Mouse (Mus musculus): ENCODE data around the gene Rdx.
"Not testable (repeated sequence)": the region's sequence is repeated elsewhere in the genome, so short reads cannot be mapped to it uniquely, and the experiment has no call there.

Gene Rdx

DNA sequence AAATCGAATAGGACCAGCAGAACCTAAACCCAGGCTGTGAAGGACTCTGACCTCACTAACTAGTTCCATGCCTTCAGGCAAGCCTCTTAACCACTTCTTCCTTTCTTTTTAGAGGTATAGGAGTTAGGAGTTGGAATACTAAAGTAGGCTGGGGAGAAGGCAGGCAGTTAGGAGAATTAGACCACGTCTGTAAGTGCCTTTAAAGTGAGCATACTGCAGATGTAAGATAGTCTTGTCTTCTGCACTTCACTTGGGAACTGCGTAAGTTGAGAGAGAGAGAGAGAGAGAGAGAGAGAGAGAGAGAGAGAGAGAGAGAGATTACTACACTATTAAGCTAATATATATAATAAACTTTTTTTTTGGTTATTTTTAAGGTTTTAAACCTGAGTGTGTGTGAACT lies 8.3 kb downstream of the Rdx start:
- DNase-seq, result no peak

DNA sequence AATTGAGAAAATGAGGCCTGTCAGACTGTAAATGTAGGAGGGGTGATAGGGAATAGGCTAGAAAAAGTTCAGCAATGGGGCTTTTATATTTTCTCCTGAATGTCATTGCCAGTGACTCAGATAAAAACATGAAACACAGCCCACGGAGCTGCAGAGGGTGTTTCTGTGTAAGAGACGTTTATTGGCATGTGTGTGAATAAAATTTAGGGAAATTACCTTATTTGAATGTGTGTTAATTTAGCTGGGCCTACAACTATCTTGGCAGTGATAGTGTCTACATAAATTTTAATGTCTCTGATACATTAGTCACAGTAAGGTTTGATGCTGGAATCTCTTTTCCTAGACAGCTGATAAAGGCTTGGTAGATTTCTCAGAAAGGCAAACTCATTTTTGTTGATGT lies 12.8 kb downstream of the Rdx start:
- DNase-seq, result no peak

DNA sequence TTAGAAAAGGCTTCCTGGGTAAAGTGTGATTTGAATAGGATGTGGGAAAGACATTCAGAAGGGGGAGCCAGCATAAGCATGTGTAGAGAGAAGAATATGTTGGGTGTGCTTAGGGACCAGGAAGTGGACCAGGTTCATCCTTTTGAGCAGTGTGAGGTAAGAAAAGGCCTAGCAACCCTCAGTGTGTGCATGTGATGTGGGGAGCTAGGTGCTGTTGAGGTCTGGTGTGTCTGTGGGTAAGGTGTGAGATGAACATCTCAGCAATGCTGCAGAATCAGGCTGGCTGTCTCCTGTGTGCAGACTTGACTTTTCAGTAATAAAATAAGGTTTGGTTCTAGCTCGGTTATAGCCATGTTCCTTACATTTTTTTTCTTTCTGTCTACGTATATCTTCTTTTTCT lies 23.1 kb downstream of the Rdx start:
- no peak for DNase-seq

DNA sequence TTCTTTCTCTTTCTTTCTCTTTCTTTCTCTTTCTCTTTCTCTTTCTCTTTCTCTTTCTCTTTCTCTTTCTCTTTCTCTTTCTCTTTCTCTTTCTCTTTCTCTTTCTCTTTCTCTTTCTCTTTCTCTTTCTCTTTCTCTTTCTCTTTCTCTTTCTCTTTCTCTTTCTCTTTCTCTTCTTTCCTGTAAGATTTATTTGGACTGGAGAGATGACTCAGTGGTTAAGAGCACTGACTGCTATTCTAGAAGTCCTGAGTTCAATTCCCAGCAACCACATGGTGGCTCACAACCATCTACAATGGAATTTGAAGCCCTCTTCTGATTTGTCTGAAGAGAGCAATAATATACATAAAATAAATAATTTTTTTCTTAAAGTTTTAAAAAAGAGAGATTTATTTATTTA lies 24.4 kb downstream of the Rdx start:
- not testable (repeated sequence) for DNase-seq

DNA sequence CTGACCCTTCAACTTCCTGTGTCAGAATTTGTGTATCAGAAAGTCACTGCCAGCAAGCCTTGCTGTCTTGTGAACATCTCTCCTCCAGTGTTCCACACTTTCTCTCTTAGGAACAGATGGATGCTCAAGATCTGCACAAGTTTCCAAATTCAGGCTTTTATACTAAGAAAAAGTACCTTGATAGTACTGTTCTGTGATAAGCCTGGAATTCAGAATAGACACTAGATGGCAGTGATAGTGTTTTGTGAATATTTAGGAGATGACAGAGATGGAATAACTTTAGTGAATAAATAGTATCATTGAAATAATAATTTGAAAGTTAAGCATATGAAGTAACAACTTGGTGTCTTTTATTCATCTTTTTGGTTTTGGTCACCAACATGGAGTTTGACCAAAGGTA lies 25.2 kb downstream of the Rdx start:
- no peak for DNase-seq

DNA sequence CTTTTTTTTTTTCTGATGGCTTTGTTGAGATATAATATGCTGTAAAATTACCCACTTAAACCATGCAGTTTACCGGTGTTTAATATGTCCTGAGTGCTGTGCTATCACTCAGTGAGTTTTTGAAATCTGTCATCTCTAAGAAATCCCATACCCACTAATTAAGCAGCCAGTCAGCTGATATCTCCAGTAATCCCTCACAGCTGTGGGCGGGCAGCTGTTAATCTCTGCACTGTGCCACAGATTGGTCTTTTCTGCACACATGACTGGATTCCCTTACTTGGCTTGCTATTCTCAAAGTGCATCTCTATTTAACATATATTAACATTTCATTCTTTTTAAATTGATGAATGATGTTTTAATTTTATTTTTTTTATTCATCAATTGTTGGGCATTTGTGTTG lies 29.1 kb downstream of the Rdx start:
- DNase-seq, result no peak

DNA sequence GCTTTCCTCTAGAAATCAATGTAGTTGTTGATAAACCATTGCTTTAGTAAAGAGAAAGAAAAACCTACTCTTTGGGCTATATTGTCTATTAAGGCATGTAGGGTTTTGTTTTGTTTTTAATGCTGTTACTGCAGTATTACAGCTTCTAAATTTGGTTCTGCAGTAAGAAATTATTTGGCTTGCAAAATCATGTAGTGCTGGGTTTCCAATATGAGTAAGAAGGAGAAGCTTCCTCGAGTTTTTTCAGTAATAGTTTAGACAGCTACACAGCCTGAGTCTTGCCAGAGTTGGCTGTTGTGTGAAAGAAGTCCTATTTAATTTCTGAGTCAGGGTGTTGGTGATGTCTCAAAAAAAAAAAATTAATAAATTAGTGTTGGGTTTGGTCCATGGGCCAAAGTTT lies 30.7 kb downstream of the Rdx start:
- DNase-seq, result no peak

DNA sequence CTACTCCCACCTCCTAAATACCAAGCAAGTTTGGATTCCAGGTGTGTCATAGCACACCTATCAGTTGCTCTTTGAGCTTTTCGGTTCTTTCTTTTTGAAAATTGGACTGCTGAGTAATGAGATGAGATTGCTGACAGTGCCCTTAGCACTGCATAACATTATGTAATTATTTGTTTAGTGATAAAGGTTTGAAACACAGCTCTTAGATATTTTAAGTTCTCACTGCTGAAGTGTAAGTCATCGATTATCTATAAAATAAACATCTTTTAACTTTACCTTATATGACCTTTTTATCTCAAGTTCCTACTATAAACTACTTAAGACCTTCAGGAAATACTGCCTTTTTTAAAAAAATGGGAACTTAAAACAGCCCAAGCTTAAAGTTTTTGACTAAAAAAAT lies 35.0 kb downstream of the Rdx start:
- DNase-seq, result no peak

DNA sequence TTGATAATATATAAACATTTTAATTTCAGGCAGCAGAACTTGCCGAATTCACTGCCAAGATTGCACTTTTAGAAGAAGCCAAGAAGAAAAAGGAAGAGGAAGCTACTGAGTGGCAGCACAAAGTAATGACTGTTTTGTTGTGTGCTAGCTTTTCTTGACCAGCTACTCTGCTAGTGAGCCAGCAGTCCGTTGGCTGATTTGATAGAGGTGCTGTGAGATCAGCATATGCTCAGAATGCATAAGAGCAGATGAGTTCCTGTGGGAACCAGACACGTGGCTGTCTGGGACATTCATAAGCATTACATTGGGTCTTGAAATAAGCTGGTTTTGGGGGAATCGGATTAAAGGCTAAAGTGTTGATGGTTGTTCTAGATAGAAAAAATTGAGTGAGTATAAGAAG lies 35.4 kb downstream of the Rdx start:
- DNase-seq, result no peak

DNA sequence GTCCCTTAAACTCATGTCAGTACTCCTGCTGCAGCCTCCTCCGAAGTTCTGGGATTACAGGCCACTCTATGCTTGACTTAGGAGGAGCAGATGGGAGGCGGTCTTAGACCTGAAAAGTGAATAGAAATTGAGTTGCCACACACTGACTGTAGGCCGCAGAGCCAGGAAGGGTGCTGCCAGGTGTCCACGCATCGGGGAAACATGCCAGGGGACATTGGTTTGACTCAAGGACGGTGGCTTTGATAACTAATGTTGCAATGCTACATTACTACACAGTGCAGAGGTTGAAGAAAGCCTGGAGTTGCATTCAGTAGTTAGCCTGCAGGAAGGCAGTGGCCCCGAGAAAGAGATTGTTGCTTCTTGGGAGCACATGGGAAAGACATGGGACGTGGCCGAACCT lies 44.8 kb downstream of the Rdx start:
- DNase-seq, result no peak

DNA sequence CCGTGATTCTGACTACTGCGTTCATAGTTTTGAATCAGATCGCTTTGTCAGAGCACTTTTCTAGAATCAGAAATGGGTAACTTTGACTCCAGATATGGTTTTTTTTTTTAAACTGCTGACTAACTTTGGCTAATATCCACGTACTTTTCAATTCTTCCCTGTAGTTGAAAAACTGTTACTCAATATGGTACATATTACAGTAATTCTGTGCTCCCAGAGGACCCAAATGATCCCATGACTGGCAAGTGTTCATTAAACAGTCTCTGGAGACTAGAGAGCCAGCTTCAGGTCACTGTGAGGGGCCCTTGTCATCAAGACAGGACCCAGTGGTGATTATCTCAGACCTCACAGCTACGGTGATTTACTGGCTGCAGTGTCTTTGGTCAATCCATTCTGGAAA lies 45.3 kb downstream of the Rdx start:
- DNase-seq, result no peak

DNA sequence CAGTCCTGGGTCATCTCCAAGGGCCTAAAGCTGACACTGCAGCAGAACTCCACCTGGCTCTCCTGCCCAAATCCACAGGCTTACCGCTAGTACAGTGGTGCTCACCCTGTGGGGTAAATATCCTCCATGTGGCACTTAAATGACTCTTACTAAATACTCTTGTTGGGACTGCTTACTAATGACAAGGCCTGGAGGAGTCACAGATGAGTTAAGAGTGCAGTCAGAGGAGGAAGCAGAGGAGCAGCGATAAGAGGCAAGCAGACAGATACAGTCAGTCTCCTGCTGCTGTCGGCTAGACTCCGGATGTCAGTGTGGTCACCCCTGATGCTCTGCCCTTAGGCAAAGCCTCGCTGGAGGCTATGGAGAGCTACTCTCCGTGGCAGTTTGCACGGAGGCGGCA lies 46.1 kb downstream of the Rdx start:
- no peak for DNase-seq

DNA sequence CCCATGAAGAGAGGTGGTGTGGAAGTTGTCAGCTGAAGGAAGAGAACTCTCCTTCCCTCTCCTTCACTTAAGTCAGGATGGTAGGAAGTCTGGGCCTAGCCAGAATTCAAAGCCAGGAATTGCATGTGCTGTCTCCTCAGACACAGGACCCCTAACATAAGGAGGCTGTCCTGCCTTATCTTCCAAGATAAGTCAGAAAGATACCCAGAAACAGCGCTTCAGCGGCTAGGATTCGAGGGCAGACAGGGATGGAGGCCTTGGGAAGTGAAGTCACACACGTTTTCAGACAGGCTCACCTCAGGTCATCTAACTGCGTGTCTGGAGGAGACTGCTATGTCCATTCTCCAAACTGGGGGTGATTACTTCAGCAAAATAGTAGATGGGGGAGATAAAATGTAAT lies 47.0 kb downstream of the Rdx start:
- DNase-seq, result no peak

DNA sequence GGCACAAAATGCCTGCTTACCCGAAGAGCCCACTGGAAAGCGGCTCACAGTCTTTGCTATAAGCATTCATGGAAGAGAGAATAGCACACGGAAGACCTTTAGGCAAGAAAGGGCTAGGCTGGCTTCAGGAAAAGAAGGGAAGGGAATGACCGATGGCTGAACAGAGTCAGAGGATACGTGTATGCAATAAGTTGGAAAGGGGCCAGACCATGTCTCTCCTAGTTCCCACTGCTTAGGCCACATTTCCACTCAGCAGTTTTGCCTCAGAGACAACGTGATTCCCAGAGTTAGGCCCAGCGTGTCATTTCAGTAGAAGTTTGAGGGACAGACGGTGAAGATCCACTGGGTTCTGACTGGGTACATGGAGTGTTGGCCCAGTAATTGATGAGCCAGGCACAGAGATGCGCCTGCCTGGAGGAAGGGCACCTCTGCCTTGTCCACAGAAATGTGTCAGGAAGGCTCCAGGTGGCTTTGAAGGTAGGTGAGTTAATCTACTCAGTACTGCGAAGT lies 47.6 kb downstream of the Rdx start:
- DNase-seq, result no peak

DNA sequence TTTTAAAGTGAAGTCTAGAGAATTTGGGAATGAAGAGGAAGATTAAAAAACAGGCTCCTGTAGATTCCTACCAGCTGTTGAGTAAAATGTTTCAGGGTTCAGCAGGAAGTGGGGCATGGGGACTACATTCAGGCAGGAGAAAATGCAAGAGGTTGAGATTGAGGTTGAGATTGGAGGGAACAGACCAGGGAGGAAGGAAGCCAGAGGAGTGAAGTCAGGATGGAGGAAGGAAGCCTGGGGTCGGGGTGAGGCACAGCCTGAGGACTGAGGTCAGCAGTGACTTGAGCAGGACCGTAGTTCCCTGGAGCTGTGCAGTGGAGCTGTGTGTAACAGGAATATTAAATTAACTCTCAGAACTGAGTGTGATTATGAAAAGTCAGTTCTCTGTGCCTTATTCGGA lies 48.7 kb downstream of the Rdx start:
- no peak for DNase-seq

DNA sequence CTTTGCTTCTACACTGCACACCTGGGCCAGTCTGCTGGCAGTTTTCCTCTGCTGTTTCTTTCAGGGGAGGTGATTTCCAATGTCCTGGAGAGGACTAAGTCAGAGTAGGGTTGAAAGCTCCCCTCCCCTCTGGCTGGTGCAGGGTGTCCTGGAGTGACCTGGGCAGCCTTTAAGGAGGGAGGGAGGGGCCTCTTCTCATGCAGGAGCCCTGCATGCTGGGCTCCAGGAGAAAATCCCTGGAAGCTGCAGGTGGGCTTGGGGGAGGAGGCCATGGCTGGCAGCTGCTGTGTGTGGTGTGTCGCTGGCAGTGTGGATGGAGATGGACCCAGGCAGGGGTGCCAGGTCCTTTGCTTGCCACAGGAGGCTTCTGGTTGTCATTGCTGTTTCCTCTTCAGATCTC lies 50.4 kb downstream of the Rdx start:
- no peak for DNase-seq

DNA sequence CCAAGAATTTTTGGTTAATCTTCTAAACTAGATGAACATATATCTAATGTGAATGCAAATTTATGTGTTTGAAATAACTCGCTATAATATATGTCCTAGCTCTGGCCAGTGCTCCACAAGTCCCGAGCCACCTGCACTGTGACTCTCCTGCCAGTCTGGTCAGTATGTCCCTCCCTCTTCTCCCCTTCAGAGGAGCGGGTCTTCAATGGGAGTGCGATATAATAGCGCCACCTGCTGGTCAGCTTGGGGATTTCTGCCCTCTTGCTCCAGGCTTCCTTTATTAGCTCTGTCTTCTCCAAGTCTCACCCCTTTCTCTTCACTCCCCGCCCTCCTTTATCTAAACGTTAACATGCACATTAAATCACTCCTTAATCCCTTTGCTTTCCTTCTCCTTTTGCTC lies 51.6 kb downstream of the Rdx start:
- DNase-seq, result peak; percentile 76

DNA sequence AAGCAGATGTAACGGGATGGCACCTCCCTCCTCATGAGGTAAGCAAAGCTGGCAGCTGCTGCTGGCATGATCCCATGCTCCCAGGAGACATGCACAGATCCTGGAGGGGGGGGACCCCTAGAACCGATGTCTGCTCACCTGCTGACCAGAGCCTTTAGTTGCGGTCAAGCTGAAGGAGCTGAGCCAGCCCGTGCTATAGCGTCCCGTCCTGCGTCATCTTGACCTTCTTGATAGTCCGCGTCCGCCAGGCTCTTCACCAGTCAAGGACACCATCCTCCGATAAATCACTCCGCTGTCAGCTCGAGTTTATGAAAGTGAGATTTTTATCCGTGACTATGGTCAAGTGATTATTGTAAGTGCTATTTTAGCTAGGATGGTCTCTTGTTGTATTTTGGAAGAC lies 53.5 kb downstream of the Rdx start:
- DNase-seq, result no peak

DNA sequence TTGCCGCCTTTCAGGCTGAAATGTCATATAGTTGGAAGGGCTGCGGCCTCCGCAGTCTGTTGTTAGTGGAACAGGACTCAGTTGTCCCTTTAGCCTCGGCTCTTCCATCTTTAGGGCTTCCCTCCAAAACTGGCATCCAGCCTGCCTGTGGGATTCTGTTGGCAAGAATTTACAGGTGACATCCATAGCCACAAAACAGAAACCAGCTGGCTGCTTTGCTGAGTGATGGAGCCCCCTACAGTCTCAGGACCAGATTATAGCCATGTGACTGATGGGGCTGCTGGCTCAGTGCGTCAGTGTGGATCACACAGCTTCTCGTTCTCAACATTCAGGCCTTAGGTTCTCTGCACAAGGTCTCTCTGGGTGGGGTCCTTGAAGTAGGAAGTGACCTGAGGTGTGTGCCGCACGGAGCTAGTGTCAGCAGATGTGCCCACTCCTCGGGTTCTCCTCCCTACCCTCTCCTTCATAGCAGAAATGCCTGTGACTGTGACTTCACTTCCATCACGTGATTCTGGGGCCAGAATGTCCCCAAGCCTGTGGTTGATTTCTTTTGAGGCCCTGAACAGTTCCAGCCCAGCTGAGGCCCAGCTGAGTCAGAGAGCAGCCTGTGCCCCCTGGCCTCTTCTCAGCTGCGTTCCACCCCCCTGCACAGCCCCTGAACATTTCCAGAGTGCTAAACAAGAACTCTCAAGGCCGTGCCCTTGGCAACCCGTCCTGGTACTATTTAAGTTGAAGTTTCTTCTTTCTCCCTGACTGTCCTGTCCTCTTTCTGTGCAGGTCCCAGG lies 55.3 kb downstream of the Rdx start:
- no peak for DNase-seq

DNA sequence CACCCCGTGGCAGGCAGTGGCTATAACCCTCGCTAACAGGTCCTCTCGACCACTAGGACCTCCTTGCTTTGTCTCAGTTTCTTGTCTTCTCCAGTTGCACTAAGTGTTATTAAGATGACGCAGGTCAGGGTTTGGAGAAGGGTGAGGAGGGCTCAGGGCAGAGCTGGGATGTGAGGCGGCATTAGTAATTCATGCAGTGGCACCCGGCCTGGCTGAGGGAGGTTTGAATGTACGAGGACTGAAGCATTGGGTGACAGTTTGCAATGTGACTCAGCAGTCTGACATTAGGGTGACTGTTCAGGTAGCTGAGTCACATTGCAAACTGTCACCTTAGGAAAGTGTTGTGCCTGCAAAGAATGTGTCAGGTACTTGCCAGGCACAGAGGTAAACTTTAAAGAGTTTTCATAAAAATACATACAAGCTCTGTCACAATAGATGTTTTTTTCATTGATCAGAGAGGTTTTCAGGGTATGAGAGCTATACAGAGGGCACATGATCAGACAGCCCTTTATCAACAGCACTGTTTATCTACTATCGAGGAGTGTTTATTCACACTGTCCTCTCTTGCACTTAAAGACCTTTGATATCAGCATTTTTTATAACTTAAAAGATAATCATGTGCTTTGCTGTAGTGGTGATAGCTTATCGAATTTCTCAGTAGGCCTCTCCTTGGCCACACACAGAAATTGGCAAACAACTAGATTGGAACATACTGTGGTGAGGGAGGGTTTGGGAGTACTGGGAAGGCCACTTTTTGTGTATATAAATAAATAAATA lies 56.7 kb downstream of the Rdx start:
- DNase-seq, result no peak

DNA sequence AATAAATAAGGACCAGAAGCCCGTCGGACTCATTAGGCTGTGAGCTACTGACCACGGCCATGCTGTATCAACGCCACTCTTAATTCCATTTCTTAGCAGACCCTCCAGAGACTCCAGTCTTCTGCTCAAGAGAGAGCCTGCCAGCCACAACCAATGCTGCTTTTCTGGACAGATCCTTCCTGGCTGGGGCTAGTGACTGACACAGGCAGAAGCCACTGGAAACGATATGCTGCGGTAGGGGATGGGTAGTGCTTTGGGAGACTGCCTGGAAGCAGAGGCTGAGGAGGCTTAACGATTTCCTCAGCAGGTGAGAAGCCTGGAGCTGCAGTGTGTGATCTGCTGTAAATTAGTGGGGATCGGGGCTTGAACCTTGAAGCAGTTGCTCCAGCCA lies 57.2 kb downstream of the Rdx start:
- no peak for DNase-seq

DNA sequence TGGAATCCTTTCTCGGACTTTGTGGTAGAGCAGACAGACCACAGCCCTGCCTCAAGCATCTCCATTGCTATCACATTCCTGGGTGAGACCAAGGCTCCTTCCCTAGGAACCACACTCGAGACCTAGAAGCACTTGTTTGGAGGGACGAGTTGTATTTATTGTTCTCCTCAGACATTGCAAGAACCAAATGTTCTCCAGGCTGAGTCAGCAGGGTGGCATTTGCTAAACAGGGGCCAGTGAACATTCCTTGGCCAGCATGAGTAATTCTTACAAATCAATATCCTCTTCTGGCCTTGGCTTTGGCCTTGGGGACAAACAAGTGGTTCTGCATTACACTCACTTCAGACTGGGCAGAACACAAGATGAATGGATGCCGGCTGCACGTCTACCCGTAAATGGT lies 58.5 kb downstream of the Rdx start:
- DNase-seq, result no peak

DNA sequence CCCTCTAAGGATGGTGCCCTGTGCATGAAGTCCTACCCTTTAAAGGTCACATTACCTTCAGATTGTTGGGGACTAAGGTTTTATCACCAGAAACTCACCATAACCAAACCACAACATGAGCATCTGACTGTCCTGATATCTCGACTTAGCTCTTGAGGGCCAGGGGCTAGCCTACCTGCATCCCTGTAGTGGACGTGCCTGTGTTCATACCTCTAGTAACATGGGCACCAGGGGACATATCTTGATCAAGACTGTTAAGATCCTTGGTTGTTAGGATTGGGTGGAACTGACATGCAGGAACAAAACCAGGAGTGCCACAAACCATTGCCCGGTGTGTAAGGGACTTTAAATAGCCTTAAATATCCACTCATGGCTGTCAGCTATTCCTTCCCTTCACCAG lies 60.2 kb downstream of the Rdx start:
- no peak for DNase-seq

DNA sequence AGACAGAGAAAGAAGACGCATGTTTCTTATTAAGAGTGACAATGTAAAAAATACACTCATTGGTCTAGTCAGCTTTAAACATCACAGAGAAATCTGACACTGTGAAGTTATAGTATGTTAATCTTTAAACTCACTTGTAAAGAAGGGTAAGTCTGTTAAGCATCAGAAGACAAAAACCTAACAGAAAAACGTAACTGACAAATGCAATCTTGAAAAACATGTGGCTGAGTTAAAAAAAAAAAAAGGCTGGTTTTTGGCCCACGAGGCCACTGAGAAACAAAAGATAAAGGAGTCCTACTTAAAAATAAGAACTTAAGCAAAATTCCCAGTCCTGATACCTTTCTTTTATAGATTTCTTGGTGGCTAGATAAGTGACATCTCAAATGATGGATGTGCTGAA lies 63.8 kb downstream of the Rdx start:
- no peak for DNase-seq

DNA sequence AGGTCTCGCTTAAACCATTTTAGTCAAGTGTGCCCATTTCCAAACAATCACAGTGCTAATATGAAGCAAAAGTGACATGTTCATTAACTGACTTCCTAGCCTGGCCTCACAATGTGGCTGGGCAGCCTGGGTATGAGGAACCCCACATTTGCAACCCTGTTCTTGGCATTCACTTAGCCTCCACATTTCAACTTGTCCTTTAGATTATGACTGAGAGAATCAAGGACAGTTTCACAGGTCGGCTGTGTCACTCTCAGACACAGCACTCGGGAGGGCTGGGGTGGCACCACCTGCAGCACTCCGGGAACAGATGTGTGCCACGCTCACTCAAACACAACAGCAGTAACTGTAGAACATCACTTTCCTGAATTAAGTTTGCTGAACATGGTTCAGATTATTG lies 66.1 kb downstream of the Rdx start:
- no peak for DNase-seq
